Mouse (Mus musculus) embryonic facial prominence, embryonic 11.5 days (tissue): ENCODE measurements around the gene Olfr463. TPM values are rescaled to one million over a fixed set of nuclear protein-coding genes. Genes with fewer than 3 reads are reported as not detected.

Source experiments
- ATAC-seq: fragments of 200-750 bp; cut with Nextera tagmentation; replicated peaks from 2 replicates; pipeline ENCODE4 v1.8.0; 2017; ENCODE audit warnings: low read depth; ENCODE audit not compliant: insufficient number of reproducible peaks, low FRiP score, low TSS enrichment
- DNase-seq: peaks from one replicate; pipeline ENCODE4 v3.0.0-alpha.2; 2015; ENCODE audit warnings: low spot score
- H3K27ac ChIP-seq: fragments of 300-500 bp; sonication (generic); replicated peaks from 2 replicates; pipeline ENCODE4 v1.5.1; 2014; ENCODE audit warnings: mild to moderate bottlenecking, low read depth, low read length, control low read depth
- H3K27me3 ChIP-seq: fragments of 300-500 bp; sonication (generic); 2 replicates; pipeline ENCODE4 v1.6.1; 2014; ENCODE audit warnings: mild to moderate bottlenecking, low read length, moderate library complexity, mixed read lengths; ENCODE audit not compliant: control insufficient read depth, insufficient read depth
- H3K36me3 ChIP-seq: fragments of 300-500 bp; sonication (generic); replicated peaks from 2 replicates; pipeline ENCODE4 v1.6.1; 2014; ENCODE audit warnings: low read depth, mild to moderate bottlenecking, low read length, moderate library complexity, mixed read lengths; ENCODE audit not compliant: control insufficient read depth, insufficient read depth
- H3K4me1 ChIP-seq: fragments of 300-500 bp; sonication (generic); 2 replicates; pipeline ENCODE4 v1.6.1; 2014; ENCODE audit warnings: low read length, mixed read lengths; ENCODE audit not compliant: control insufficient read depth, insufficient read depth
- H3K4me2 ChIP-seq: fragments of 300-500 bp; sonication (generic); 2 replicates; pipeline ENCODE4 v1.6.1; 2014; ENCODE audit warnings: low read depth, mild to moderate bottlenecking, control low read depth, low read length, moderate library complexity
- H3K4me3 ChIP-seq: fragments of 300-500 bp; sonication (generic); 2 replicates; pipeline ENCODE4 v1.5.1; 2014; ENCODE audit warnings: low read depth, low read length, control low read depth
- H3K9ac ChIP-seq: fragments of 300-500 bp; sonication (generic); replicated peaks from 2 replicates; pipeline ENCODE4 v1.6.1; 2014; ENCODE audit warnings: mild to moderate bottlenecking, control low read depth, low read length
- H3K9me3 ChIP-seq: fragments of 300-500 bp; sonication (generic); replicated peaks from 2 replicates; pipeline ENCODE4 v1.6.1; 2016; ENCODE audit warnings: mild to moderate bottlenecking, low read length, inconsistent platforms, mixed read lengths; ENCODE audit not compliant: control insufficient read depth
- WGBS: fragments of 180-500 bp; shearing (Covaris S2); extraction: QIAGEN DNeasy Blood & Tissue Kit; methylation state at CpG from one replicate; pipeline ENCODE4 v1.1.7; 2014; 5-methylcytosine and 5-hydroxymethylcytosine counted together
- polyA plus RNA-seq: library from polyadenylated mRNA; unstranded; fragments of >200 nt; fragmentation: Nextera tagmentation; extraction: Ambion mirVana; gene quantifications from 2 replicates; pipeline ENCODE4 v1.2.1, GENCODE M21; 2014

Olfr463 gene
- polyA plus RNA-seq, 1 experiment from 2014 or later, result not detected

GRCm38 (mm10) chr11:87846968-87847600, 50.1 kb downstream of the Olfr463 start:
- no peaks in the 10 kb centered on the region for H3K4me1 ChIP-seq
- H3K4me3 ChIP-seq, result no peak overlapping the region
- 85% methylated on average over 12 of the region's 12 CpGs for WGBS
- no peak for DNase-seq
- H3K27ac ChIP-seq, result no peak overlapping the region
- H3K27me3 ChIP-seq, result no peaks in the 10 kb centered on the region
- no peak overlapping the region for H3K4me2 ChIP-seq
- no peak overlapping the region for H3K9ac ChIP-seq
- no peaks in the 10 kb centered on the region for H3K9me3 ChIP-seq
- no peak for ATAC-seq
- no peaks in the 10 kb centered on the region for H3K36me3 ChIP-seq

Other genes starting within 250 kb of the Olfr463 start
- 2.0 and 4.4 TPM in 2 replicates for gene Rnf43, start 234.7 kb downstream of the Olfr463 start, polyA plus RNA-seq
- gene Supt4a, start 159.8 kb downstream of the Olfr463 start, polyA plus RNA-seq, result 174 and 180 TPM in 2 replicates
- 1.5 and 3.5 TPM in 2 replicates for gene Tspoap1, start 136.8 kb downstream of the Olfr463 start, polyA plus RNA-seq
- 6.1 and 7.2 TPM in 2 replicates for gene Mpo, start 103.8 kb downstream of the Olfr463 start, polyA plus RNA-seq
- 0.25 and 0.36 TPM in 2 replicates for gene Lpo, start 69.1 kb downstream of the Olfr463 start, polyA plus RNA-seq
- gene Mks1, start 44.2 kb downstream of the Olfr463 start, polyA plus RNA-seq, result 11.0 and 12.4 TPM in 2 replicates
- gene Epx, start 21.9 kb downstream of the Olfr463 start, polyA plus RNA-seq, result 0.17 TPM in 1 of 2 replicates, not detected in the other
- not detected in 2 replicates for gene Olfr462, start 5.1 kb downstream of the Olfr463 start, polyA plus RNA-seq
- not detected in 2 replicates for gene Olfr464, start 23.6 kb upstream of the Olfr463 start, polyA plus RNA-seq
- 16.0 and 17.3 TPM in 2 replicates for gene Dynll2, start 90.1 kb upstream of the Olfr463 start, polyA plus RNA-seq
- gene Srsf1, start 150.0 kb upstream of the Olfr463 start, polyA plus RNA-seq, result 525 and 569 TPM in 2 replicates
- gene Vezf1, start 170.9 kb upstream of the Olfr463 start, polyA plus RNA-seq, result 63.1 and 69.3 TPM in 2 replicates
- 11.2 and 13.1 TPM in 2 replicates for gene Cuedc1, start 200.7 kb upstream of the Olfr463 start, polyA plus RNA-seq